In the genomic region with DNA sequence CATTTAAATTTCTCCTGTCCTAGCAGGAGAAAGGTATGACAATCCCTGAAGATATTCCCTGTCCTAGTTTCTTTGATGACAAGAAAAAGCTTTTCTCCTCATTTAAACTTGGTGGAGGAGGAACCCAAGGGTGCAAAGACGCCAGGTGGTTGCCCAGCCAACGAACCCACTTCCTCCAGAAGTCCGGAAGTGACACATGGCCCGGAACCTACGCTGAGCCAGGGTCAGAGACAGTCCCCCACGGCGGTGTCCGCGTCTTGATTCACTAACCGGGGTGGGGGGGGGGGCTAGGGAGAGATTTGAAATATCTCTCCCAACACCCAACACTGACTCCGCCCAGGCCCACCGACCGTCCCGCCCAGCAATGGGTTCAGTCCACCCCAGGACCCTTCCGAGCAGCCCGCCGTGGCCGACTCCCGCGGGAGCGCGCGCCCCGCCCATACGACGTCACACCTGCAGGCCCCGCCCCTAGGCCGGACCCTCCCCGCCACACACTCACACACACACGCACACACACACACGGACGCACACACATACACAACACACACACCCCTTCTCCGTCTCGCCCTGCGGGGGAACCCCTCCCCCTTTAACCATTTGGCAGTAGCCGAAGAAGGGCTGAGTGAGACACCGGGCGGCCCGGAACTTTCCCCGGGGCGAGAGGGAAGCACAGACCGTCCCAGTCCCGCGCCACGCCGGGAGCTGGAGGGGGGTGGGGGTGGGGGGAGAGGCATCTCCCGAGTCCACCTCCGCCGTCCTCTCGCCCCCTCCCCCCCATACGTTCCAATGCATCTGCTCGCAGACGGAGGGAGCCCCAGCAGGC, we compare ENCODE assay signal across 1 mouse cellular context.
A peak's percentile ranks its signal among the peaks of the same experiment; 100 is the strongest.
TF ChIP-seq lines count a peak whose summit lies in the region.

No protein-coding gene starts in this region.

TF ChIP-seq in MEL, 35 proteins besides CTCF, POLR2A, EP300 and RAD21 (continued from another document):
- TF ChIP-seq HCFC1 (IDR thresholded peaks at IDR 0.05; ENCODE audit: low read depth, low read length) (peak; percentile 84), E2F4 (IDR thresholded peaks at IDR 0.05; ENCODE audit: borderline replicate concordance, low read depth, low read length) (no peak), MEF2A (IDR thresholded peaks at IDR 0.05; ENCODE audit: extremely low read depth, insufficient replicate concordance, low read depth, low read length, poor library complexity, severe bottlenecking) (no peak), NELFE (IDR thresholded peaks at IDR 0.05; ENCODE audit: low read depth, low read length) (peak; percentile 71), RCOR1 (IDR thresholded peaks at IDR 0.05; ENCODE audit: low read depth, low read length) (no peak), TAL1 (IDR thresholded peaks at IDR 0.05; ENCODE audit: low read length) (no peak), ZMIZ1 (IDR thresholded peaks at IDR 0.05; ENCODE audit: low read depth, low read length) (no peak), MAFK (IDR thresholded peaks at IDR 0.05; ENCODE audit: borderline replicate concordance, low read depth, low read length) (no peak), MXI1 (IDR thresholded peaks at IDR 0.05; ENCODE audit: low read depth, low read length) (peak; percentile 93), GATA1 (IDR thresholded peaks at IDR 0.05; ENCODE audit: low read depth, low read length) (no peak), MYC (IDR thresholded peaks at IDR 0.05; ENCODE audit: low read depth, low read length) (no peak; the same call in 1 of the 2 replicates), GABPA (IDR thresholded peaks at IDR 0.05; ENCODE audit: low read depth, low read length) (no peak), MAZ (IDR thresholded peaks at IDR 0.05; ENCODE audit: low read depth, low read length) (peak; percentile 90), ETS1 (IDR thresholded peaks at IDR 0.05; ENCODE audit: low read depth, low read length) (peak; percentile 22; the same call in 1 of the 2 replicates), MYB (IDR thresholded peaks at IDR 0.05; ENCODE audit: low read depth, low read length) (no peak), ELF1 (IDR thresholded peaks at IDR 0.05; ENCODE audit: low read depth, low read length) (peak; percentile 92), POLR2AphosphoS2 (IDR thresholded peaks at IDR 0.05; ENCODE audit: low read length) (no peak), CHD2 (IDR thresholded peaks at IDR 0.05; ENCODE audit: low read length) (no peak), ZNF384 (IDR thresholded peaks at IDR 0.05; ENCODE audit: low read depth, low read length) (no peak), BHLHE40 (IDR thresholded peaks at IDR 0.05; ENCODE audit: borderline replicate concordance, low read depth, low read length) (no peak)
